Mouse (Mus musculus): ENCODE data around the gene Klhl29. TPM values are rescaled to one million over a fixed set of nuclear protein-coding genes. Genes with fewer than 3 reads are reported as not detected.
A peak's percentile ranks its signal among the peaks of the same experiment; 100 is the strongest.

The Klhl29 gene
- polyA plus RNA-seq, 1 experiment from 2014 or later, result 2.5 TPM

DNA sequence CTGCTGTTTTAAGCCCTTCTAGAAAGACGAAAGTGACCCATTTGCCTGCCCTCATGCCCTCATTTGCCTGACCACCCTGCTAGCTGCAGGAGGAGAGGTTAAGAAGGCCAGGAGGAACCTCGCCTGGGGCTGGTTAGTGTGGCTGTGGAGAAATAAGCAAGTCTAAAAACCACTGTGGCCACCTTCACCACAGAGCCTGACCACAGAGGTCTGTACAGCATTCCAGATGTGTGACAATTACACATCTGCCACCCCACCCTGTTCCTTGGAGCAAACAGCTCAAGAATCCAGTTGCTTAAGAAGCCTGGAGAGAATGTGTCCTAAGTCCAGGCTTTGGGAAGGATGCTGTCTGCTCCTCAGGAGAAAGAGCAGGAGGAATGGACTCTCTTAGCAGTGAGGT is 92.9 kb downstream of the Klhl29 start:
- Histone ChIP-seq H3K4me3 (no peak overlapping the region), H3K4me2 (replicated peaks) (no peak overlapping the region), H3K27ac (no peak overlapping the region), H3K9ac (no peak overlapping the region), H3K36me3 (no peaks in the 10 kb centered on the region), H3K4me1 (peaks cover 3% of the 10 kb centered on the region; the same call in 1 of the 2 replicates), H3K27me3 (replicated peaks) (no peaks in the 10 kb centered on the region), H3K9me3 (no peaks in the 10 kb centered on the region)
- no peak for ATAC-seq (ENCODE audit: low FRiP score, low read depth)
- WGBS, result 62% methylated on average over 2 of the region's 2 CpGs

DNA sequence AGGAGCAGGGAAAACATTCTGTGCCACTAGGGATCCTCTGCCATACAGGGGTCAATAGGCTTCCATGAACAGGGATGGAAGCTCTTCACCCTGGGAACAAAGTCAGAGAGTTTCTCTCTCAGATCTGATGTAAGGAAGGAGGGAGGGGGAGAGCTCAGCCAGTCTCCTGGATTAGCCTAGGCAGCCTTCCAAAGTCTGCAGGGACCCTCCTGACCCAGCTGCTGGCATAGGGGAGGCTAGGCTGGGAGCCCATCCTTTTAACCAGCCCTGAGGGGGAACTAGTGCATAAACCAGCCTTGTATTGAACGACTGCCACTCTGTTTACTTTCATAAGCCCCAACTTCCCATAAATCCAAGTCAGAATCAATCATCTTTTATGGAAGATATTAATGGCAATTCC is 95.6 kb downstream of the Klhl29 start:
- Histone ChIP-seq H3K36me3 (no peaks in the 10 kb centered on the region), H3K9ac (no peak overlapping the region), H3K9me3 (no peaks in the 10 kb centered on the region), H3K4me2 (replicated peaks) (no peak overlapping the region), H3K27ac (no peak overlapping the region), H3K27me3 (replicated peaks) (no peaks in the 10 kb centered on the region), H3K4me3 (no peak overlapping the region), H3K4me1 (peaks cover 6% of the 10 kb centered on the region; the same call in 1 of the 2 replicates)
- WGBS, result 42% methylated on average over 1 of the region's 1 CpGs
- no peak for ATAC-seq (ENCODE audit: low FRiP score, low read depth)

DNA sequence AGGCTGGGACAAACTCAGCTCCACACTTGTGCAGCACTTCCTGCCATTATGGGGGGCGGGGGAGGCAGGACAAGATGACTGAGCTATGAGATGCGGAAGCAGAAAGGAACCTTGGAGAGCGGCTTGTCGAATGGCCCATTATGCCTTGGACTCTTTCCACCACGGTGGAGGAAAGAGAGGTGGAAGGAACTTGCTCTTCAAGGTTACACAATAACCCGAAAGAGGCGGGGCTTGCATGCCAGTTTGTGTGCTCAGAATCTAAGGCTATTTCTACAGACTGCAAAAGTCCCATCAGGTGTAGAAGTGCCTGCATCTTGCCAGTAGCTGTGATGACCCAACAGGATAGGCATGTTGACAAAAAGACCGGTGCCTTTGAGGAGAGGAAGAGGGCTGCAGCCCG is 98.5 kb downstream of the Klhl29 start:
- Histone ChIP-seq H3K27me3 (replicated peaks) (no peaks in the 10 kb centered on the region), H3K4me1 (peaks cover 8% of the 10 kb centered on the region; the same call in 1 of the 2 replicates), H3K36me3 (no peaks in the 10 kb centered on the region), H3K9ac (no peak overlapping the region), H3K4me3 (no peak overlapping the region), H3K9me3 (no peaks in the 10 kb centered on the region), H3K27ac (no peak overlapping the region), H3K4me2 (replicated peaks) (no peak overlapping the region)
- 84% methylated on average over 9 of the region's 9 CpGs for WGBS
- no peak for ATAC-seq (ENCODE audit: low FRiP score, low read depth)

DNA sequence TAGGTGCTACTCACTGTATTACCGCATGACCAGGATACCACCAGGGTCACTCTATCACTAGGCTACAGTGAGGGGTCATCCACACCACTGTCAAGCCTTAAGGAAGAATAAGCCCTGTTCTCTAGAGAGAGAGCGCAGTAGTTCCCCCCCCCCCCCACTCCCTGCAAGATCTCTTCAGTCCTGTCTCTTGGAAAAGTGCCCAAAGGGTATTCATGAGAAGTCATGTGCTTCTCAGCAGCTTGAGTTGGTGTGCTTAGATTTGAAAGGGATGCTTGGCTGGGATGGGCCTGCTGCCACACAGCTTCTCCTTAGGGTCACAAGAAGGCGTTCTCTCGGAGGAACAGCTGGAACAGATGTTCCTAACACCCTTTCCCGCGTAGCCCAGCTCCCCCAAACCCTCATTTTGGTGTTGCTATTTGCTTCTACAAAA is 100.0 kb downstream of the Klhl29 start:
- peaks cover 8% of the 10 kb centered on the region; the same call in 1 of the 2 replicates for H3K4me1 ChIP-seq
- WGBS, result 81% methylated on average over 6 of the region's 6 CpGs
- ATAC-seq (ENCODE audit: low FRiP score, low read depth), result peak; percentile 48; the same call in 1 of the 2 replicates
- H3K9ac ChIP-seq, result no peak overlapping the region
- no peaks in the 10 kb centered on the region for H3K9me3 ChIP-seq
- no peaks in the 10 kb centered on the region for H3K27me3 ChIP-seq (replicated peaks)
- no peak overlapping the region for H3K4me2 ChIP-seq (replicated peaks)
- no peak overlapping the region for H3K27ac ChIP-seq
- H3K4me3 ChIP-seq, result no peak overlapping the region
- H3K36me3 ChIP-seq, result no peaks in the 10 kb centered on the region

DNA sequence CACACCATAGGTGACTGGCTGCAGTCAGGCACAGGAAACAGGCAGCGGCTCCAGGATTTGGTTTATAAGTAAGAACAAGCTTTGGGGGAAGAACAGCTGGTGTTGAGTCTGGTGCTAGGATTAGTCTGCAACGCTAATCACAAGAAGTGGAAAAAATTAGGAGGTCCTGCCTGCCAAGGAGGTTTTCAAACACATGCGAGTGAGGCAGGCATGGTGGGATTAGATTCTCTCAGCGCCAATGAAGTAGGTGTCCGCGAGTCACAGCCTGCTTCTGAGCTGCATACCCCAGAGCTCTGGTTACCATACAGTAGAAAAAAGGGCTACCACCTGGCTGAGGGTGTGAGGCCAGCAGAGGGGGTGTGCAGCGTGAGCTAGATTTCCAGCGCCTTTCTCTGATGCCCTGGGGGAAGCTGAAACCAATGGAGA is 101.0 kb downstream of the Klhl29 start:
- H3K27ac ChIP-seq, result no peak overlapping the region
- WGBS, result 80% methylated on average over 8 of the region's 8 CpGs

DNA sequence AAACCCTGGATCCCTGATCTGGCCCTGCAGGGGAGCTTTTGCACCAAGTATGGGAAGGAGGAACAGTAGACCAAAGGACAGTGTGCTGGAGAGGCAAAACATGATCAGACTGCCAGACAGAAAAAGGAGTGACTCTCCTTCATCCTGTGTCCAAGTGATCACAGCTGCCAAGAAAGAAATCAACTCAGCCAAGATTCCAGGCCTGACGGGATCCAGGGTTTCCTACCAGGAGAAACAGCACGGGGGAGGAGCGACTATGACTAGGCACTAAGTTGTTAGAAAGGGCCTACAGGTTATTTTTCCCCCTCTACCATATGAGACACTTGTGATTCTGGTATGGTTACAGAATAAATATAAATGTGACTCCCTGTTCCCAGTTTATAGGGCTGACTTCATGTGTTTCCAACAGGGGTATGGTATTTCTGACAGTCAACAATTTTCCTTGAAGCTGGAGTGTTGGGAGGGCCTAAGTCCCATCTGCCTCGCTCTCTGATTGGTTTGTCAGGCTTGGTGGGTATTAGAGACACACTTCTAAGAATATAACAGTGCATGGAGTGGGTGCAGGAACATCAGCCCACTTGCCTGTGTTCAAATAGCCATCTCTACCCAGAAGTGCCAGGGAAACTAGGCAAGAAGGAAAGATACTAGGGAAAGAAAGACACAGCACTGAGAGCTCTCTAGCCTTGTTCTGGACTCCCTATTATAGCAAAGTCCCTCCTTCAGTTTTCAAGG is 102.0 kb downstream of the Klhl29 start:
- WGBS, result 94% methylated on average over 4 of the region's 4 CpGs
- no peak for ATAC-seq (ENCODE audit: low FRiP score, low read depth)
- H3K4me1 ChIP-seq, result peaks cover 13% of the 10 kb centered on the region
- H3K9ac ChIP-seq, result no peak overlapping the region
- H3K9me3 ChIP-seq, result no peaks in the 10 kb centered on the region
- H3K27me3 ChIP-seq (replicated peaks), result no peaks in the 10 kb centered on the region
- no peak overlapping the region for H3K4me3 ChIP-seq
- H3K4me2 ChIP-seq (replicated peaks), result no peak overlapping the region
- H3K27ac ChIP-seq, result no peak overlapping the region
- H3K36me3 ChIP-seq, result no peaks in the 10 kb centered on the region

More for the DNA sequence above, 101.0 kb downstream of the Klhl29 start:
- no peaks in the 10 kb centered on the region for H3K9me3 ChIP-seq
- H3K36me3 ChIP-seq, result no peaks in the 10 kb centered on the region
- H3K9ac ChIP-seq, result no peak overlapping the region
- ATAC-seq (ENCODE audit: low FRiP score, low read depth), result no peak
- H3K4me1 ChIP-seq, result peaks cover 6% of the 10 kb centered on the region; the same call in 1 of the 2 replicates
- H3K4me3 ChIP-seq, result no peak overlapping the region
- H3K27me3 ChIP-seq (replicated peaks), result no peaks in the 10 kb centered on the region
- H3K4me2 ChIP-seq (replicated peaks), result no peak overlapping the region

DNA sequence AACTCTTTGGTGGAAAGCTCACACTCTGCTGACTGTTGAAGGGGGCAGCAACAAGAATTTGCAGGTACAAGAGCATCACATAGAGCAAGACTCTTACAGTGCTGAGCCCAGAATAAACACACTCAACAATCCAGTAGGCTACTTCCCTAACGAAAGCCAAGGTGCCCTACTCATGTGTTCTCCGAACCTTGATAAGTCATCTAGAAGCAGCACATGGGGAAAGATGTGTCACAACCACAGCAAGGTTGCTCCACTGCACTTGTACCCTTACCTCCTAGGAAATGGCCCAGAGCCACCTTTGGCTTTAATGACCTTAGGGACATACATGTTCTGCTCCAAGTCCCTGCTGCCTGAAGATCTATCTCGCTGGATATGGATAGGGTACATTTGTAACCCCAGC is 105.0 kb downstream of the Klhl29 start:
- Histone ChIP-seq H3K4me2 (replicated peaks) (no peak overlapping the region), H3K36me3 (no peaks in the 10 kb centered on the region), H3K9me3 (no peaks in the 10 kb centered on the region), H3K4me1 (peaks cover 30% of the 10 kb centered on the region), H3K27me3 (replicated peaks) (no peaks in the 10 kb centered on the region), H3K27ac (no peak overlapping the region), H3K4me3 (no peak overlapping the region), H3K9ac (no peak overlapping the region)
- 94% methylated on average over 3 of the region's 3 CpGs for WGBS
- no peak for ATAC-seq (ENCODE audit: low FRiP score, low read depth)

DNA sequence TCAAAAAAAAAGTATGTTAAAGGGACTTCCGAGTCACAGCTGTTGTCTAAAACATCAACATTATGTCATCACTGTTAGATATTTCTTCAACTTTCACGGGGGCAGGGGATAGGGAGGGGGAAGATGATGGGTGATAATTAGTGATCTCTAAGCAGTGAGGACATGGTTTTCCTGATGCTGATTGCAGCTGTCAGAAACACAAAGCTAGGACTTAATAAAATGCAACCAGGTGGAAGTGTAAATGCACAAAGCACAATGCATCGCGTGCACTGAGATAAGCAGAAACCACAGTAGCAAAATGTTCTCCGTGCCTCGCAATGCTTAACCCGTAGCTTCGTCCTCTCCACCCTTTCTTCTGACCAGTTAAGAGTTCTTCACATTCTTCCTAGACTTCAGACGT is 105.5 kb downstream of the Klhl29 start:
- no peak overlapping the region for H3K4me3 ChIP-seq
- 82% methylated on average over 9 of the region's 9 CpGs for WGBS
- H3K36me3 ChIP-seq, result no peaks in the 10 kb centered on the region
- H3K27ac ChIP-seq, result no peak overlapping the region
- no peaks in the 10 kb centered on the region for H3K27me3 ChIP-seq (replicated peaks)
- no peak overlapping the region for H3K9ac ChIP-seq
- H3K9me3 ChIP-seq, result no peaks in the 10 kb centered on the region
- no peak for ATAC-seq (ENCODE audit: low FRiP score, low read depth)
- H3K4me1 ChIP-seq, result peaks cover 28% of the 10 kb centered on the region
- no peak overlapping the region for H3K4me2 ChIP-seq (replicated peaks)

DNA sequence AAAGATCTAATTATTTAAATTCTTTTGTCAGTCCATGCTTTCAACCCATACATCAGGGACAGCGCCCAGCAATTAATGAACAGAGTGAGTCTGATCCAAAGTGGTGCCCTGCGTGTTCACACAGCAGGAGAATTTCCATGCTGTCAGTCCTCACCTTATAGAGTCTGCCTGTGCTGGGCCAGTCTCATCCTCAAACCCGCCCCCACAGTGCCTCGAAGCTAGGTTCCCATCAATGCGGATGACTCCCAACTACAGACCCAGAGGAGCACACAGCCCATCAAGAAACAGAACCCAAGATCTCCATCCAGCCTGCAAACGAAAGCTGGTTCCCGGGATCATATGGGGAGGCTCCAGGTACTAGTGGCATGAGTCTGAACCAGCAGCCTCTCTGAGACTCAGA is 106.4 kb downstream of the Klhl29 start:
- Histone ChIP-seq H3K4me3 (no peak overlapping the region), H3K9me3 (no peaks in the 10 kb centered on the region), H3K4me2 (replicated peaks) (no peak overlapping the region), H3K4me1 (peaks cover 25% of the 10 kb centered on the region), H3K9ac (no peak overlapping the region), H3K36me3 (no peaks in the 10 kb centered on the region), H3K27me3 (replicated peaks) (no peaks in the 10 kb centered on the region), H3K27ac (no peak overlapping the region)
- 75% methylated on average over 7 of the region's 7 CpGs for WGBS
- no peak for ATAC-seq (ENCODE audit: low FRiP score, low read depth)

DNA sequence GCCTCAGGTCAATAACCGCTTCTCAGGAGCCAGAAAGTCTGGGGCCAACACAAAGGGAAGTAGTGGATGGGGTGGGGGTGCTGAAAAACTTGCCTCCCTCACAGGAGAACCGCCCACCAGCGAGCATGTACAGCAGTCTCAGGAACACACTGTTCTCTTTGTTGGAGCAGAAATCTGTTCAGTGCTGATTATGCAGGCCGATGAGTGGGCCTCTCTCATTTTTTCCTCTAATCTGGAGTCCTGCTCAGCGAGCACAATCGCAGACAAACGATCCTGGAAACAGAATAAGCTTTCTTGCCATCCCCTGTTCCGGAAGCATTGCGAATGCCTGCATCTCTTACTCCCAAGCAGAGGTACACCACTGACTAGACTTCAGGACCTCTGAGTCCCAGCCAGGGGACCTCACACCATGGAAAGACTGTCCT is 107.3 kb downstream of the Klhl29 start:
- H3K9ac ChIP-seq, result no peak overlapping the region
- ATAC-seq (ENCODE audit: low FRiP score, low read depth), result peak; percentile 59

DNA sequence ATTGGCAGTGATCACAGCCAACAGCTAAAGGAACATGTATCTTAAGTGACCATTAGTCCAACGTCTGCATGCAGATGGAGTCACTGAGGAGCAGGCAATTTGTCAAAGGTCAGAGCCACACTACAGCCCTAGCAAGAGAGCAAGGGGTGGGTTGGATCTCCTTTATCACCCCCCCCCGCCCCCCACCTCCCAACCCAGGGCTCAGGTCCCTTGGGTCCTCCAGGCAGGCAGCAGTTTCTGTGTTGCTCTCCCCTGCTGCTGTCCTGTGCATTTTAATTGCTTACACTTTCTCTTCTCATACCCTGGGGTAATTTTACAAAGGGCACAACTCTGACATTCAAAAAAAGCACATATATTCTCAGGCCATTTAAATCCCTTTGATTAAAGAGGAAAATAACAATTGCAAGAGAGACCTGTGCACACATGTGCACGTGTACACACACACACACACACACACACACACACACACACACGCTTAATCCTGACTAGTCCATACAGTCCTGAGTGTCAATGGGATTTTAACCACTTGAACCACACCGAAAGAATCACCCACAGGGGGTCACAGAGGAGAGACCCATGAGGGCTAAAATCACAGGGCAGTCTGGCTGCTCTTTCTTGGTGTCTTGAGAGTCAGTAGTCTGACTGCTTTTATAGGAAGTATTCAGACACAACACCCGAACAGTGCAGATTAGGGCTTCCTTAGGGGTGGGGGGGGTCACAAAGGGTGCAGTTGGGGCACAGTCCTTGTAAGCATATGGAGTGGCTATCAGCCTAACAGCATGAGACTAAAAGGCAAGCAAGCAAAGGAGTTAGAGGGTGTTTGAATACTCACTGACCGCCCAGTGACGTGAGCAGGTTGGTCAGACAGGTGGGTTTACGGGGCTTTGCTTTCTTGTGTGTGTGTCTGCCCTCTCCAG is 108.0 kb downstream of the Klhl29 start:
- H3K9ac ChIP-seq, result no peak overlapping the region

More for the DNA sequence above, 107.3 kb downstream of the Klhl29 start:
- peak overlapping the region; percentile 34; the same call in 1 of the 2 replicates for H3K27ac ChIP-seq
- H3K36me3 ChIP-seq, result no peaks in the 10 kb centered on the region
- H3K27me3 ChIP-seq (replicated peaks), result no peaks in the 10 kb centered on the region
- no peak overlapping the region for H3K4me3 ChIP-seq
- peaks cover 25% of the 10 kb centered on the region for H3K4me1 ChIP-seq
- H3K9me3 ChIP-seq, result no peaks in the 10 kb centered on the region
- 0 out of 2 replicates have a peak overlapping the region, but pooled peaks have one; percentile 8 for H3K4me2 ChIP-seq (replicated peaks)
- WGBS, result 29% methylated on average over 9 of the region's 9 CpGs

DNA sequence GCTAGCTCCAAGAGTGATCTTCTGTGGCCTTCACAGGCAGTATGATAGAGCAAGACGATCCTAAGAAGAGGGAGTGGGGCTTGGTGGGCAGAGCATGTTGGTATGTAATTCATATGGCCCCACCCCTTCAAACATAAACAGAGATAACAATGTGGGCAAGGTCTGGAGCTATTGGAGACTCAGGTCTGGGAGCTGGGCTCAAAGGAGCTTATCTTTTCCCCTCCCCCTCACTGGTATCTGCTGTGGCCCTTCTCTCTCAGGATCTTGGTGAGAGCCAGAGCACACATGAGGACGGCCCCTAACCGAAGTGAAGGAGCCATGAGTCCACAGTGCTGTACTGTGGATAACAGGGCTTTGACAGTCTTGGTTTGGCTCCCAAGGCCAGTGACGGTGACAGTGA is 108.7 kb downstream of the Klhl29 start:
- Histone ChIP-seq H3K9ac (no peak overlapping the region), H3K27me3 (replicated peaks) (no peaks in the 10 kb centered on the region), H3K9me3 (no peaks in the 10 kb centered on the region), H3K27ac (no peak overlapping the region), H3K4me1 (peaks cover 25% of the 10 kb centered on the region), H3K4me2 (replicated peaks) (no peak overlapping the region), H3K4me3 (no peak overlapping the region), H3K36me3 (no peaks in the 10 kb centered on the region)
- 87% methylated on average over 4 of the region's 4 CpGs for WGBS
- 0 out of 2 replicates have a peak, but pooled peaks have one; percentile 25 for ATAC-seq (ENCODE audit: low FRiP score, low read depth)

More for the DNA sequence above, 108.0 kb downstream of the Klhl29 start:
- Histone ChIP-seq H3K27ac (no peak overlapping the region; the same call in 1 of the 2 replicates), H3K4me3 (no peak overlapping the region), H3K27me3 (replicated peaks) (no peaks in the 10 kb centered on the region), H3K4me1 (peaks cover 25% of the 10 kb centered on the region), H3K36me3 (no peaks in the 10 kb centered on the region), H3K9me3 (no peaks in the 10 kb centered on the region), H3K4me2 (replicated peaks) (no peak overlapping the region)
- peak; percentile 48 for ATAC-seq (ENCODE audit: low FRiP score, low read depth)
- 47% methylated on average over 9 of the region's 9 CpGs for WGBS

Measured in neural tube, embryonic 12.5 days (tissue).